Mouse (Mus musculus) CH12.LX (cell line): ENCODE data around the gene Eea1. TPM values are rescaled to one million over a fixed set of nuclear protein-coding genes. Genes with fewer than 3 reads are reported as not detected.
"Not testable (repeated sequence)": the region's sequence is repeated elsewhere in the genome, so short reads cannot be mapped to it uniquely, and the experiment has no call there.

Experiments
- DNase-seq: peaks from one replicate; pipeline ENCODE4 v3.0.0-alpha.2; 2013; ENCODE audit errors: extremely low read depth
- H3K27ac ChIP-seq: 2 replicates; pipeline ENCODE4 v1.5.1; 2012; ENCODE audit warnings: low read depth, mild to moderate bottlenecking, control low read depth, moderate library complexity; ENCODE audit not compliant: insufficient read depth
- H3K27me3 ChIP-seq: replicated peaks from 2 replicates; pipeline ENCODE3; 2012; ENCODE audit warnings: inconsistent platforms
- H3K36me3 ChIP-seq, 2 experiments: replicated peaks in 1 of 2; 2 replicates each; pipeline versions ENCODE3 to v1.6.1; 2012; ENCODE audit warnings: inconsistent platforms in 1 of 2, low read length in 1 of 2, mild to moderate bottlenecking in 1 of 2, mixed read lengths in 1 of 2, moderate library complexity in 1 of 2; ENCODE audit not compliant: control insufficient read depth in 1 of 2, insufficient read depth in 1 of 2
- H3K4me1 ChIP-seq, 2 experiments: 2 replicates each; pipeline ENCODE4 v1.6.1; 2012; ENCODE audit warnings: inconsistent platforms in 1 of 2, moderate library complexity in 1 of 2; ENCODE audit not compliant: insufficient read depth in 2 of 2, control insufficient read depth in 1 of 2
- H3K4me2 ChIP-seq: 2 replicates; pipeline ENCODE4 v1.6.1; 2012; ENCODE audit warnings: low read depth, mild to moderate bottlenecking, control low read depth; ENCODE audit not compliant: poor library complexity, insufficient read depth, severe bottlenecking
- H3K4me3 ChIP-seq, 3 experiments: fragments of 150-350 bp in 1 of 3; sonication (generic) in 1 of 3; replicated peaks in 1 of 3; 2 replicates each; pipeline versions ENCODE3 to v1.5.1; 2011 to 2012; ENCODE audit warnings: low read depth in 2 of 3, low read length in 2 of 3, mild to moderate bottlenecking in 2 of 3, moderate library complexity in 2 of 3, control low read depth in 1 of 3, improper control_type of control experiment in 1 of 3, inconsistent platforms in 1 of 3, mixed read lengths in 1 of 3; ENCODE audit not compliant: poor library complexity in 1 of 3
- H3K79me2 ChIP-seq: replicated peaks from 2 replicates; pipeline ENCODE4 v1.6.1; 2012; ENCODE audit warnings: mild to moderate bottlenecking, moderate library complexity; ENCODE audit not compliant: control insufficient read depth, poor library complexity, insufficient read depth, severe bottlenecking; ENCODE audit errors: extremely low read depth
- H3K9ac ChIP-seq: 2 replicates; pipeline ENCODE4 v1.6.1; 2012; ENCODE audit warnings: low read depth, mild to moderate bottlenecking, control low read depth, moderate library complexity; ENCODE audit not compliant: insufficient read depth
- H3K9me3 ChIP-seq: replicated peaks from 2 replicates; pipeline ENCODE3; 2012; ENCODE audit warnings: low read length, inconsistent platforms, mixed read lengths
- BHLHE40 ChIP-seq: IDR thresholded peaks from 2 replicates; pipeline ENCODE4 v1.6.1; 2011; ENCODE audit warnings: mild to moderate bottlenecking, low read depth, low read length, improper control_type of control experiment
- CHD1 ChIP-seq: IDR thresholded peaks from 2 replicates; pipeline ENCODE4 v1.6.1; 2012; ENCODE audit warnings: low read depth, low read length, improper control_type of control experiment, inconsistent platforms
- CHD2 ChIP-seq: IDR thresholded peaks from 2 replicates; pipeline ENCODE4 v1.6.1; 2011; ENCODE audit warnings: low read length, improper control_type of control experiment
- CTCF ChIP-seq, 2 experiments: IDR thresholded peaks in 1 of 2; conservative IDR thresholded peaks in 1 of 2; 2 replicates each; pipeline ENCODE4 v1.5.1; 2011 to 2012; ENCODE audit warnings: low read depth in 2 of 2, low read length in 2 of 2, improper control_type of control experiment in 1 of 2, inconsistent platforms in 1 of 2, mild to moderate bottlenecking in 1 of 2, moderate library complexity in 1 of 2
- E2F4 ChIP-seq: IDR thresholded peaks from 2 replicates; pipeline ENCODE4 v1.6.1; 2011; ENCODE audit warnings: low read depth, low read length, improper control_type of control experiment; ENCODE audit not compliant: insufficient replicate concordance
- EP300 ChIP-seq: IDR thresholded peaks from 2 replicates; pipeline ENCODE4 v1.6.1; 2011; ENCODE audit warnings: low read length, improper control_type of control experiment
- ETS1 ChIP-seq: conservative IDR thresholded peaks from 2 replicates; pipeline ENCODE4 v1.6.1; 2012; ENCODE audit warnings: low read depth, mild to moderate bottlenecking, inconsistent platforms, low read length, improper control_type of control experiment, moderate library complexity
- GABPA ChIP-seq: IDR thresholded peaks from 2 replicates; pipeline ENCODE4 v1.6.1; 2012; ENCODE audit warnings: low read depth, low read length, improper control_type of control experiment, inconsistent platforms; ENCODE audit not compliant: insufficient replicate concordance
- JUND ChIP-seq: conservative IDR thresholded peaks from 2 replicates; pipeline ENCODE4 v1.6.1; 2011; ENCODE audit warnings: low read depth, low read length, improper control_type of control experiment
- KAT2A ChIP-seq: IDR thresholded peaks from 2 replicates; pipeline ENCODE4 v1.6.1; 2012; ENCODE audit warnings: low read length, improper control_type of control experiment, inconsistent platforms; ENCODE audit not compliant: insufficient replicate concordance
- MAFK ChIP-seq: IDR thresholded peaks from 2 replicates; pipeline ENCODE4 v1.6.1; 2011; ENCODE audit warnings: low read length, improper control_type of control experiment; ENCODE audit not compliant: insufficient replicate concordance
- MAX ChIP-seq: IDR thresholded peaks from 2 replicates; pipeline ENCODE4 v1.6.1; 2011; ENCODE audit warnings: low read length, improper control_type of control experiment
- MXI1 ChIP-seq: IDR thresholded peaks from 2 replicates; pipeline ENCODE4 v1.6.1; 2011; ENCODE audit warnings: mild to moderate bottlenecking, low read depth, low read length, improper control_type of control experiment
- MYC ChIP-seq: IDR thresholded peaks from 2 replicates; pipeline ENCODE4 v1.6.1; 2011; ENCODE audit warnings: low read depth, mild to moderate bottlenecking, improper control_type of control experiment, low read length
- NRF1 ChIP-seq: IDR thresholded peaks from 2 replicates; pipeline ENCODE4 v1.6.1; 2014; ENCODE audit warnings: low read depth, mild to moderate bottlenecking, inconsistent platforms, low read length, improper control_type of control experiment, moderate library complexity
- PAX5 ChIP-seq: IDR thresholded peaks from 2 replicates; pipeline ENCODE4 v1.6.1; 2012; ENCODE audit warnings: low read length, inconsistent platforms, mixed read lengths
- POLR2A ChIP-seq: IDR thresholded peaks from 2 replicates; pipeline ENCODE4 v1.6.1; 2011; ENCODE audit warnings: low read depth, mild to moderate bottlenecking, improper control_type of control experiment, low read length
- POLR2AphosphoS2 ChIP-seq: IDR thresholded peaks from 2 replicates; pipeline ENCODE4 v1.6.1; 2011; ENCODE audit warnings: low read depth, low read length, improper control_type of control experiment
- RAD21 ChIP-seq: IDR thresholded peaks from 2 replicates; pipeline ENCODE4 v1.6.1; 2011; ENCODE audit warnings: low read depth, mild to moderate bottlenecking, low read length, improper control_type of control experiment, moderate library complexity
- RCOR1 ChIP-seq: conservative IDR thresholded peaks from 2 replicates; pipeline ENCODE4 v1.6.1; 2012; ENCODE audit warnings: low read depth, mild to moderate bottlenecking, inconsistent platforms, low read length, improper control_type of control experiment
- SIN3A ChIP-seq: IDR thresholded peaks from 2 replicates; pipeline ENCODE4 v1.6.1; 2012; ENCODE audit warnings: low read length, improper control_type of control experiment, inconsistent platforms
- TBP ChIP-seq: conservative IDR thresholded peaks from 2 replicates; pipeline ENCODE4 v1.6.1; 2011; ENCODE audit warnings: low read depth, low read length, improper control_type of control experiment
- USF2 ChIP-seq: conservative IDR thresholded peaks from 2 replicates; pipeline ENCODE4 v1.6.1; 2011; ENCODE audit warnings: low read depth, low read length, improper control_type of control experiment
- ZMIZ1 ChIP-seq: IDR thresholded peaks from 2 replicates; pipeline ENCODE4 v1.6.1; 2012; ENCODE audit warnings: low read depth, mild to moderate bottlenecking, inconsistent platforms, low read length, improper control_type of control experiment
- ZNF384 ChIP-seq: IDR thresholded peaks from 2 replicates; pipeline ENCODE4 v1.6.1; 2012; ENCODE audit warnings: low read depth, low read length, improper control_type of control experiment, inconsistent platforms
- dilution Hi-C: fragments of 300-500 bp; cut with MboI; formaldehyde crosslinking; loops from 2 replicates; pipeline ENCODE4 v1.14.3; 2020; ENCODE audit warnings: low sequenced_read_pairs; ENCODE audit not compliant: extremely low pct_unique_long_range_greater_than_20kb, extremely low pct_ligation_motif_present
- in situ Hi-C: fragments of 300-500 bp; cut with MboI; formaldehyde crosslinking; loops from 3 replicates; pipeline ENCODE4 v1.14.3; 2019; ENCODE audit warnings: low sequenced_read_pairs, low pct_ligation_motif_present, low pct_unique_long_range_greater_than_20kb, mixed read lengths
- polyA plus RNA-seq: library from polyadenylated mRNA; unstranded; fragments of >175 nt; gene quantifications from 2 replicates; pipeline ENCODE4 v1.2.1, GENCODE M21; 2012; ENCODE audit warnings: low read depth; ENCODE audit not compliant: insufficient read length
- total RNA-seq, 2 experiments: library from RNA; depleted of rRNA; stranded (reverse); fragments of 300-350 nt in 1 of 2; fragments of >200 nt in 1 of 2; gene quantifications; 2 replicates each; pipeline ENCODE4 v1.2.3; 2012 to 2014

Gene Eea1
- total and polyA plus RNA-seq, 3 experiments = 13.3 to 15.7 (median 13.3) TPM

DNA sequence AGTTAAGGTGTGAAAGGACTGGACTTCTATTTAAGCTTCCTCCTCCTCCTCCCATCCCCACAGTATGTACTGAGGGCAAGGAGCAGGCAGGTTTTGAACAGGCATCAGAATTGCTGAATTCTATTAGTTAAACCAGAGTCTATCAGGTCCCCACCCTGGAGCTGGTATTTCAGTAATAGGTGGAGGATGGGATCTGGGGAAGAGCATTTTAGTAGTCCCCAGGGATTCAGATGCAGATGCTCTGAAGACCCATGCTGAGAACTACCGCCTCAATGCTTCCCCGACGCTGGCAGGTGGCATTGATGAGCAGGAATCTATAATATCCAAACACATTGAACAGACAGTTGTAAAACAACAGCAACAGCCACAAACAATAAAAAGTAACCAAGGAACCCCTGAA, 136.0 kb downstream of the Eea1 start:
- peaks cover 2% of the 10 kb centered on the region for H3K9me3 ChIP-seq
- dilution Hi-C loops = no loop called here
- peaks cover 19 to 39% of the 10 kb centered on the region in 2 experiments; a peak in 3 of 4 replicates for H3K4me1 ChIP-seq
- no peak overlapping the region for H3K4me2 ChIP-seq
- no peak overlapping the region for H3K9ac ChIP-seq
- H3K27me3 ChIP-seq = no peaks in the 10 kb centered on the region
- peak; percentile 52 for DNase-seq
- TF ChIP-seq TBP = no peak
- no peak for TF ChIP-seq GABPA
- no peak for TF ChIP-seq PAX5
- no peak for TF ChIP-seq ETS1
- no peak for TF ChIP-seq EP300
- TF ChIP-seq RAD21 = no peak
- TF ChIP-seq ZNF384 = no peak
- TF ChIP-seq MYC = no peak
- 0 out of 2 replicates have a peak, but pooled peaks have one; percentile 26 for TF ChIP-seq KAT2A
- 0 out of 2 replicates have a peak, but pooled peaks have one; percentile 29 for TF ChIP-seq CHD2
- H3K79me2 ChIP-seq = no peaks in the 10 kb centered on the region
- H3K4me3 ChIP-seq = no peak overlapping the region
- in situ Hi-C loops = loop anchor here (25.0 kb wide), 1 partner anchor 539 kb away; no protein-coding TSS in a partner anchor
- peak overlapping the region; percentile 44; the same call in 1 of the 2 replicates for H3K27ac ChIP-seq
- H3K36me3 ChIP-seq = no peaks in the 10 kb centered on the region

DNA sequence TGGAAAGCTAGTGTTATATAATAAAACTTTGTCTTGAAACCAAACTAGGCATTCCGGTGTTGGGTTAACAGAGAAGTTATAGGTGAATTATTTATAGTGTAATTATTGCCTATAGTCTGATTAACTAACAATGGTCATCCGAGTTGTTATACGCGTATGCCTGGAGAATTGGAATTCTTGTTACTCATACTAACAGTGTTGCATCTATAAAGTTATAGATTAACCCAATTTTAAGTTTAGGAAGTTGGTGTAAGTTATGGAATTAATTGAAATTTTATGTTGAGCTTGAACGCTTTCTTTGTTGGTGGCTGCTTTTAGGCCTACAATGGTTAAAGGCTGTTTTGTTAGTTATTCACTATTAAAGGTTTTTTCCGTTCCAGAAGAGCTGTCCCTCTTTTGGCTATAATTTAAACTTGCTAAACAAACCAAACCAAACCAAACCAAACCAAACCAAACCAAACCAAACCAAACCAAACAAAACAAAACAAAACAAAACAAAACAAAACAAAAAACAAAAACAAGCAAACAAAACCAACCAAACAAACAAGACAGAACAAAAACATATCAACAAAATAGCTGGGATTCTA, 137.1 kb downstream of the Eea1 start:
- dilution Hi-C loops, H3K27ac ChIP-seq, H3K4me2 ChIP-seq, H3K79me2 ChIP-seq, H3K27me3 ChIP-seq, H3K36me3 ChIP-seq, H3K9me3 ChIP-seq, DNase-seq, H3K9ac ChIP-seq, H3K4me3 ChIP-seq: not testable (repeated sequence)
- H3K4me1 ChIP-seq = peaks cover 19 to 44% of the 10 kb centered on the region in 2 experiments; a peak in 3 of 4 replicates
- in situ Hi-C loops = loop anchor here (25.0 kb wide), 1 partner anchor 540 kb away; no protein-coding TSS in a partner anchor

DNA sequence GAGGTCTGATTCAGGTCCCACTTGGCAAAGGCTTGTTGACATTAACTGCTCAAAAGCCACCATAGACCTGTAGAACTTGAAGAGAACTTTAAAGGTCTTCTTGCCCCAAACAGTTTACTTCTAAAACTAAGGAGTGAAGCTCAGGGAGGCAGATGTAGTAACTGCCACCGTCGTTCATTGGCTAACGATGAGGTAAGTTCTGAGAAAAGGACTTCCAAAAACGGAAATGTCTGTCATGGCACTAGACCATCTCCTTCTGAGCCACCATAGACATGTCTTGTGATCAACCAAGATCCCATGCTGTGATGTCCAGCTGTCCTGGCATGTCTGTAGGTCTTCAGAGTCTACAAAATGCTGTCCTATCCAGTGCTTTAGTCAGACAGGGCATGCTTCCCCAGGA, 139.4 kb downstream of the Eea1 start:
- H3K36me3 ChIP-seq = no peaks in the 10 kb centered on the region
- H3K9me3 ChIP-seq = no peaks in the 10 kb centered on the region
- no peaks in the 10 kb centered on the region for H3K79me2 ChIP-seq
- H3K4me2 ChIP-seq = peak overlapping the region; percentile 80
- H3K27ac ChIP-seq = peak overlapping the region; percentile 80
- no peaks in the 10 kb centered on the region for H3K27me3 ChIP-seq
- in situ Hi-C loops (loop anchor here (25.0 kb wide), 1 partner anchor 543 kb away; no protein-coding TSS in a partner anchor), dilution Hi-C loops (no loop called here)
- H3K4me3 ChIP-seq = peak overlapping the region in 1 of 3 experiments; percentile 30
- H3K4me1 ChIP-seq = peaks cover 19 to 45% of the 10 kb centered on the region in 2 experiments; a peak in 3 of 4 replicates
- peak; percentile 36 for DNase-seq
- H3K9ac ChIP-seq = peak overlapping the region; percentile 51
- TF ChIP-seq ZNF384 (no peak), PAX5 (no peak), CHD1 (no peak), CTCF (conservative IDR thresholded peaks at IDR 0.05 in 1 of 2, IDR thresholded peaks at IDR 0.05 in 1 of 2; ENCODE audit: low read depth in 2 of 2, low read length in 2 of 2) (no peak), E2F4 (no peak), BHLHE40 (no peak), MAX (no peak), MXI1 (no peak), CHD2 (no peak), ZMIZ1 (no peak; the same call in 1 of the 2 replicates), POLR2A (no peak), RCOR1 (no peak), MAFK (no peak), POLR2AphosphoS2 (no peak), USF2 (no peak), SIN3A (no peak), JUND (peak; percentile 54; the same call in 1 of the 2 replicates), MYC (no peak), NRF1 (no peak), TBP (peak; percentile 45; the same call in 1 of the 2 replicates), KAT2A (no peak)
